Mouse (Mus musculus) CD8-positive naive resting alpha-beta T cell, adult 2 months (primary cell): Measurements from ENCODE around the gene Ranbp10.
"Not testable (repeated sequence)": the region's sequence is repeated elsewhere in the genome, so short reads cannot be mapped to it uniquely, and the experiment has no call there.

ENCODE experiments used
- DNase-seq, 2 experiments: peaks; one replicate each; pipeline ENCODE4 v3.0.0; 2022; ENCODE audit warnings: low read depth in 2 of 2, low spot score in 2 of 2

Ranbp10 gene

GRCm38 (mm10) chr8:105835318-105835717 is 8.2 kb upstream of the Ranbp10 start:
- DNase-seq = peak; percentile 84 to 93

GRCm38 (mm10) chr8:105833740-105834139 is 6.6 kb upstream of the Ranbp10 start:
- DNase-seq = not testable (repeated sequence)

GRCm38 (mm10) chr8:105826379-105826778 is 771 bp downstream of the Ranbp10 start:
- no peak for DNase-seq

GRCm38 (mm10) chr8:105825506-105825905 is 1.6 kb downstream of the Ranbp10 start:
- peak; percentile 27 to 32 for DNase-seq

GRCm38 (mm10) chr8:105820925-105821324 is 6.2 kb downstream of the Ranbp10 start:
- no peak for DNase-seq

GRCm38 (mm10) chr8:105819659-105820058 is 7.5 kb downstream of the Ranbp10 start:
- no peak for DNase-seq

GRCm38 (mm10) chr8:105813241-105813640 is 13.9 kb downstream of the Ranbp10 start:
- no peak for DNase-seq

GRCm38 (mm10) chr8:105812511-105812910 is 14.6 kb downstream of the Ranbp10 start:
- no peak for DNase-seq

GRCm38 (mm10) chr8:105811543-105811942 is 15.6 kb downstream of the Ranbp10 start:
- no peak for DNase-seq

GRCm38 (mm10) chr8:105811061-105811460 is 16.1 kb downstream of the Ranbp10 start:
- DNase-seq = no peak

- no peak for DNase-seq
Measured at GRCm38 (mm10) chr8:105810245-105810786, 16.8 kb downstream of the Ranbp10 start.

- no peak for DNase-seq
Measured at GRCm38 (mm10) chr8:105808480-105808879, 18.7 kb downstream of the Ranbp10 start.

GRCm38 (mm10) chr8:105807766-105808165 is 19.4 kb downstream of the Ranbp10 start:
- DNase-seq = no peak

- no peak for DNase-seq
Measured at GRCm38 (mm10) chr8:105805964-105806363, 21.2 kb downstream of the Ranbp10 start.

GRCm38 (mm10) chr8:105805346-105805745 is 21.8 kb downstream of the Ranbp10 start:
- DNase-seq = no peak

- DNase-seq = no peak
Measured at GRCm38 (mm10) chr8:105804797-105805196, 22.4 kb downstream of the Ranbp10 start.

GRCm38 (mm10) chr8:105801153-105801904 is 25.8 kb downstream of the Ranbp10 start:
- no peak for DNase-seq

GRCm38 (mm10) chr8:105799091-105799812 is 27.9 kb downstream of the Ranbp10 start:
- no peak for DNase-seq

- no peak for DNase-seq
Measured at GRCm38 (mm10) chr8:105798408-105798807, 28.7 kb downstream of the Ranbp10 start.

- no peak for DNase-seq
Measured at GRCm38 (mm10) chr8:105795785-105796184, 31.4 kb downstream of the Ranbp10 start.

GRCm38 (mm10) chr8:105794009-105794598 is 33.0 kb downstream of the Ranbp10 start:
- DNase-seq = no peak

GRCm38 (mm10) chr8:105793331-105793730 is 33.8 kb downstream of the Ranbp10 start:
- no peak for DNase-seq
